Mouse (Mus musculus) thymus, postnatal 0 days (tissue): Measurements from ENCODE around the gene Sap18. TPM values are rescaled to one million over a fixed set of nuclear protein-coding genes. Genes with fewer than 3 reads are reported as not detected.
"Not testable (repeated sequence)": the region's sequence is repeated elsewhere in the genome, so short reads cannot be mapped to it uniquely, and the experiment has no call there.

Experiments
- DNase-seq: peaks from one replicate; pipeline ENCODE4 v3.0.0-alpha.2; 2015; ENCODE audit warnings: low spot score
- microRNA-seq: library from miRNA; unstranded; fragments of <30 nt; microRNA quantifications from one replicate; pipeline ENCODE4, GENCODE M21; 2016; ENCODE audit warnings: borderline number of aligned reads
- polyA plus RNA-seq: library from polyadenylated mRNA; unstranded; fragments of >200 nt; fragmentation: Nextera tagmentation; extraction: Ambion mirVana; gene quantifications from 2 replicates; pipeline ENCODE4 v1.2.1, GENCODE M21; 2015

The Sap18 gene
- polyA plus RNA-seq, 1 experiment from 2014 or later: 18.7 TPM

- peak; percentile 93 for DNase-seq
Observed at GRCm38 (mm10) chr14:57825788-57826751, 28.1 kb downstream of the Sap18 start, which contains the start of the genes Ska3 and Mrpl57. Gene Ska3 (minus strand): TSS chr14:57826185. Gene Mrpl57 (plus strand): TSS chr14:57826234.

DNA sequence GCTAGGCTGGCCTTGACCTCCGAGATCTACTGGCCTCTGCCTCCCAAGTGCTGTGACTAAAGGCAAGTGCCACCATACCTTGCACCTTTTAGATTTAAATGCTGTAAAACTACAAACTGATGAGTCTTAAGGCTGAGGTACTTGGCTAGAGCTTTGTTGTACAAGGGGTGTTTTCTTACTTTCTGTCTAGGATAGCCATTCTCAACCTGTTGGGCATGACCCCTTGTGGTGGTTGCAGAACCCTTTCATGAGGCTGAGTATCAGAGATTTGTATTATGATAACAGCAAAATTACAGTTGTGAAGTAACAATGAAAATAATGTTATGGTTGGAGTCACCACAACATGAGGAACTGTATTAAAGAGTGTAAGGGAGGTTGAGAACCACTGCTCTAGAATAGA, 29.3 kb downstream of the Sap18 start:
- DNase-seq: no peak

GRCm38 (mm10) chr14:57833526-57833925, 35.5 kb downstream of the Sap18 start:
- DNase-seq: no peak

GRCm38 (mm10) chr14:57835157-57835556, 37.2 kb downstream of the Sap18 start:
- DNase-seq: no peak

- DNase-seq: no peak
Observed at GRCm38 (mm10) chr14:57844535-57844934, 46.6 kb downstream of the Sap18 start.

DNA sequence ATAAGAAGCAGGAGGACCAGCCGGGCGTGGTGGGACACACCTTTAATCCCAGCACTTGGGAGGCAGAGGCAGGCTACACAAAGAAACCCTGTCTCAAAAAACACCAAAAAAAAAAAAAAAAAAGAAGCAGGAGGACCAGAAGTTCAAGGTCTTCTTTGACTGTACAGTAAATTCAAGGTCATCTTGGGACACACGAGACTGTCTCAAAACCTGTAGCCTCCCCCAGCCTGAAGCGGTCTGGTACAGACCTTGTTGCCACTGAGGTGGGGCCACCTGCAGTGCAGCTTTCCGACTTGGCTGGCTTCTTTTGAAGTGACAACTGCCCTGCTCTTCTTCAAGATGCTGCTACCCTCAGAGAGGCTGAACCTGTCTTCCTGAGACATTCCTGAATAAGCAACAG, 50.1 kb downstream of the Sap18 start:
- DNase-seq: not testable (repeated sequence)

DNA sequence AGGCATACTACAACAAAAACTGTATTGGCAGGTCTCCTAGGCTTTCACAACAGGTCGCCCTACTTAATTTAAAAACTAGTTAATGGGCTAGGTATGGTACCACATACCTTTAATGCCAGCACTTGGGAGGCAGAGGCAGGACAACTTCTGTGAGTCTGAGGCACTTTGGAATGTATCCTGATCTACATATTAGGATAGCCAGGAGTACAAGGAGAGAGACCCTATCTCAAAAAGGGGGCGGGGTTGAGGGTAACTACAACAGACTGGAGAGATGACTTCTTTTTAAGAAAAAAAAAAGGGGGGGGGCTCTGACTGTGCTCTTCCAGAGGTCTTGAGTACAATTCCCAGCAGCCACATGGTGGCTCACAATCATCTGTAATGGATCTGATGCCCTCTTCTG, 50.7 kb downstream of the Sap18 start:
- no peak for DNase-seq

DNA sequence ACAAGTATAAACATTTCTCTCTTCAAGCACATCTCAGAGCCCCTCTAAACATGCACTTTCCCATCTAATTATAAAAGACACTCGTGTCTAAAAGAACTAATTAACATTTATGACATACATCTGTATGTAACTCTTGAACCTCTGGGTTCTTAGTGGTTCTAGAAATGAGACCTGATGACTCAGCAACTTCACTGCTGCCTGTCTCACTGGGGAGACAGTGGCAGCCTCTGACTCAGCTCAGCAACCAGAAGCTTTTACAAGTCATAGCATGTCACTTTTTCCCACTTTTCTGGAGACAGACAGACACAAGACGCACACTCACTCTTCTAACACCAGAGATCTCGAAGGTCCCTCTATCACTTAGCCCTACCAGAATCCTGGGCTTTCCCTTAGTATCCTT, 52.4 kb downstream of the Sap18 start:
- DNase-seq: no peak

- no peak for DNase-seq
Observed at GRCm38 (mm10) chr14:57852961-57853360, 55.0 kb downstream of the Sap18 start.

DNA sequence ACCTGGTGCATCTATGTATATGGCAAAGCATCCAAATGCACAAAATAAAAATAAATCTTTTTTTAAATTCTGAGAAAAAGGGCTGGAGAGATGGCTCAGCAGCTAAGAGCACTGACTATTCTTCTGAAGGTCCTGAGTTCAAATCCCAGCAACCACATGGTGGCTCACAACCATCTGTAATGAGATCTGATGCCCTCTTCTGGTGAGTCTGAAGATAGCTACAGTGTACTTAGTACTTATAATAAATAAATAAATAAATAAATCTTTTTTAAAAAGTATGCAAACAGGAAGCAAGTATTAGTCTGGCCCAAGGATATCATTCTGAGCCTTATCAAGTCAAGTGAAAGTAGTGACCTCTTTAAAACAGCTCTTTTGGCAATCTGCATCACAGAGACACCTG, 58.1 kb downstream of the Sap18 start:
- not testable (repeated sequence) for DNase-seq

Small RNA genes within 50 kb of the gene (microRNA-seq; reads per million reads assigned to microRNA genes)
- gene Mir3077: not detected

Other genes with a start within 250 kb of the Sap18 start
- 100 and 117 TPM in 2 replicates for gene Eef1akmt1, start 226.6 kb upstream of the Sap18 start, polyA plus RNA-seq
- gene Xpo4, start 132.8 kb upstream of the Sap18 start, polyA plus RNA-seq: 14.0 and 19.6 TPM in 2 replicates
- gene Gm49361, start 52.1 kb upstream of the Sap18 start, polyA plus RNA-seq: not detected in 2 replicates
- gene Lats2, start 39.8 kb upstream of the Sap18 start, polyA plus RNA-seq: 4.7 and 4.9 TPM in 2 replicates
- 24.8 and 29.6 TPM in 2 replicates for gene Ska3, start 28.0 kb downstream of the Sap18 start, polyA plus RNA-seq
- 334 and 346 TPM in 2 replicates for gene Mrpl57, start 28.1 kb downstream of the Sap18 start, polyA plus RNA-seq
- gene Zdhhc20, start 92.1 kb downstream of the Sap18 start, polyA plus RNA-seq: 48.6 and 62.0 TPM in 2 replicates
- 61.9 and 69.3 TPM in 2 replicates for gene Micu2, start 201.1 kb downstream of the Sap18 start, polyA plus RNA-seq